Mouse (Mus musculus): ENCODE data around the gene Zdhhc11.

Gene Zdhhc11

DNA sequence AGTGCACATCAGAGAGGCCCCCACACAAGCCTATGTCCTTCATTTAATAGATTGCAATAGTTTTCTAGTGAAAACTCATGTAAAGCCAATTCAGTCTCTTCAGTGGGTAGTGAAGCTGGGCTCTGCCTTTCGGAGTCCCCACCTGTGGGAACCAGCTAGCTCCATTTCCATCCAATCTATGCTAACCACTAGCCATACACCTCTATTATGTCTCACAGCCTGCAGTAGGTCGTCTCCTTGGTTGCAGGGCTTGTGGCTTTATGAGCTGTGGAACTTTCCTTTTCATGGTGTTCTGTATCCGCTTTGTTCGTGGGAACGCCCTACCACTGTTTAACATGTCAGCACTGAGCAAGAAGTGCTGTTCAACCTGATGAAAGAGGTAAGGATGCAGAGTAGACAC is at the start of gene Zdhhc11:
Zdhhc11 (plus strand) TSS at position 301 of the 400 bp plus-strand sequence.
- ATAC-seq (ENCODE audit: low TSS enrichment) = no peak

DNA sequence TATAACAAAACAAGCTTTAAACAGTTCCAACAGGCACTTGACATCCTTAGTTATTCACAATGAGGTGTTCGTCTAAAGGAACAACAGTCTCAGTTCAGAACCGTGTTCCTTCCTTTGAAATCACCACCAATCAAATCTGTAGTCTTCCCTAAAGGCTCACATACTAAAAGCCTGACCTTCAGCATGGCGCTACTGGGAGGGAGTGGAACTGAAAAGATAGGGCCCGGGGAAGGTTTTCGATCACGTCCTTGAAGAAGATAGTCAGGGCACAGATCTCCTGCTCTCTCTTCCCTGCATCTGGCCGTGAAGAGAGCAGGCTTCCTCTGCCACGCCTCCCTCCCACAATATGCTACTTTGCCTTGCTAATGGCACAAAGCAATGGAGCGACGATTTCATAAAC is 31.4 kb upstream of the Zdhhc11 start:
- ATAC-seq (ENCODE audit: low TSS enrichment) = no peak

DNA sequence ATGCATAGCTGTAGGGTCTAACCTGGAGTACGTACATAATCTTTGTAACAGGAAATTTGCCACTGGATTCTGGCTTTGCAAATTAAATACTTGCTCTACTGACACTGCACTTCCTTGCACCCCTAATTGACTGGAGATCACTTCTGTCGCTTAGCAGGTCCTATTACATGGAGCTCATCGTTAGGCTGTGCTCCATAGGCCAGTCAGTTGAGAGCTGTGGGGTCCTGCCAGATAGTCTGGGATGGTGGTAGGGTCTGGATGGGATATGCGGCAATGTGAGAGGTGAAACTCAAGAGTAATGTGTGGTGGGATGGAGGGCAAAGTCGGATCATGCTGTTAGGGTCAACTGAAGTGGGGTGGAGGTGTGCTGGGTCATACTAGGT is 26.7 kb upstream of the Zdhhc11 start:
- no peak for ATAC-seq (ENCODE audit: low TSS enrichment)

DNA sequence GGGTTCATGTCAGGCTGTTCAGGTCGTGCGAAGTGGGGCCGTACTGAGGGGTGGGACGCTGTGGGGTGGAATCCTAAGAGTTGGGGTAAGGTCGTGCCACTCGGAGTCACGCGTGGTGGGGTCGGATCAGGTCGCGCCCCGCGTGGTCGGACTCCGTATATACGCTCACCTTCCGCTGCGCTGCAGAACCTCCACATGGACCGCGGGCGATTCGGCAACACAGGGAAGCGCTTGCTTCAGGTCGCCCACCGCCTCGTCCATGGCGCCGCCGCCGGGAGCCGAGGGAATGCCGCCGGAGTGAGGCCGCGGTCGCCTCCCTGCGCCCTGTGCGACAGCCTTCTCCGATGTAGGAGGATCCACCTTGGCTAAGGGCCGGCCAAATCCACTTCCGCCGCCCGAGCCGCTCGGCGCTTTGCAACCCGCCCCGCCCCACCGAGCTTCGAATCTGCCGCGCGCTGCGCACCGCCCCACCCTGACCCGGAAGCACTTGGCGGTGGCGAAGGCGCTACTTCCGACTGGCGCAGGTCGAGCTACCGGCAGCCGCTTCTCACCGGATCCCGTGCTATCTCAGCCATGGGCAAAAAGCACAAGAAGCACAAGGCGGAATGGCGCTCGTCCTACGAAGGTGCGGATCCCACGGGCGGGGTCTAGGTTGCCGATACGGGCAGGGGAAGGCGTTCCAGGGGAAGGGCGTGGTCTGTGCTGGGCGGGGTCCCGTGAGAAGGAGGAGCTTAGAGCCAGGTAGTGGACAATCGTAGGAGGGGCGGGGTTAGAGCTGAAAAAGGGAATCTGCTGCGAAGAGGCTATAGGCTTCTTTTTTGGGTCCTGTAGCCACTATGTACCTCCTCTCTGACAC is 26.1 kb upstream of the Zdhhc11 start, which contains the start of the genes Trip13 and Brd9:
Trip13 (minus strand) TSS at position 464 of the 856 bp plus-strand sequence.
Brd9 (plus strand) TSS at position 491 of the 856 bp plus-strand sequence.
- peak; percentile 90 for ATAC-seq (ENCODE audit: low TSS enrichment)

DNA sequence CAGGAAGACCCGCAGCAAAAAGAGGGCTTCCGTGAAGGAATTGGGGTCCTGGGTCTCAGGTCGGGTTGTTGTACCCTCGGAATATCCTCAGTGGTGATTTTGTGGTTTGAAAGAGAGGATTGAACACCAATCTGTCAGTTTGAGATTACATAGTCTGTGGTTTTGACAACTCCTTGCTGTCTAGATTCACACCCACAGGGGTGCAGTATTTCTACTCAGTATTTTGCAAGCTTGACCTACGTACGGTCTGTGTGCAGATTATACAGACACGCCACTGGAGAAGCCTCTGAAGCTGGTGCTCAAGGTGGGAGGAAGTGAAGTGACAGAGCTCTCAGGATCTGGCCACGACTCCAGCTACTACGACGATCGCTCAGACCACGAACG is 25.5 kb upstream of the Zdhhc11 start:
- peak; percentile 55 for ATAC-seq (ENCODE audit: low TSS enrichment)

DNA sequence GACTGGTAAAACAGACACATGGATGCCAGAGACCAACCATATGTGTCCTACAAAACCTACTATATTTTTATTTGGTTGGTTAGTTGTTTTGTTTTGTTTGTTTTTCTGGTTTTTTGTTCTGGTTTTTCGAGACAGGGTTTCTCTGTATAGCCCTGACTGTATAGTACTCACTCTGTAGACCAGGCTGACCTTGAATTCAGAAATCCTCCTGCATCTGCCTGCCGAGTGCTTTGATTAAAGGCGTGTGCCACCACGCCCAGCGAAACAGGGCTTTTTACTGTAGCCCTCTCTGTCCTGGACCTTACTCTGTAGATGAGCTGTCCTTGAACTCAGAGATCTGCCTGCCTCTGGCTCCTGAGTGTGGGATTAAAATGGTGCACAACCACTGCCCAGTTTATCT is 24.6 kb upstream of the Zdhhc11 start:
- no peak for ATAC-seq (ENCODE audit: low TSS enrichment)

DNA sequence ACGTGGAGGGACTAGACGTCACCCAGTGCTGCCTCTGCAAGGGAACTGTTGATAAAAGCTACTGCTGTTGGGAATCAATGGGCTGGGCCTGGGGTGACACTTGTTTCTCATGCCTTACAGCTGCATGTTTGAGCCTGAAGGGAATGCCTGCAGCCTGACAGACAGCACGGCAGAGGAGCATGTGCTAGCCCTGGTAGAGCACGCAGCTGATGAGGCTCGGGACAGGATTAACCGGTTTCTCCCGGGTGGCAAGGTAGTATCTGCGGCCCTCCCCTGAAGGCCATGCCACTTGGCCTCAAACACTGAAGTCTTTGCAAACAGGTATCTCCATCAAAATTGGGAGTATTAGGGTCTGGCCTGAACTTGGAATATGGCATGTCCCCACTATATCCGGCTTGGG is 19.0 kb upstream of the Zdhhc11 start:
- ATAC-seq (ENCODE audit: low TSS enrichment) = no peak

DNA sequence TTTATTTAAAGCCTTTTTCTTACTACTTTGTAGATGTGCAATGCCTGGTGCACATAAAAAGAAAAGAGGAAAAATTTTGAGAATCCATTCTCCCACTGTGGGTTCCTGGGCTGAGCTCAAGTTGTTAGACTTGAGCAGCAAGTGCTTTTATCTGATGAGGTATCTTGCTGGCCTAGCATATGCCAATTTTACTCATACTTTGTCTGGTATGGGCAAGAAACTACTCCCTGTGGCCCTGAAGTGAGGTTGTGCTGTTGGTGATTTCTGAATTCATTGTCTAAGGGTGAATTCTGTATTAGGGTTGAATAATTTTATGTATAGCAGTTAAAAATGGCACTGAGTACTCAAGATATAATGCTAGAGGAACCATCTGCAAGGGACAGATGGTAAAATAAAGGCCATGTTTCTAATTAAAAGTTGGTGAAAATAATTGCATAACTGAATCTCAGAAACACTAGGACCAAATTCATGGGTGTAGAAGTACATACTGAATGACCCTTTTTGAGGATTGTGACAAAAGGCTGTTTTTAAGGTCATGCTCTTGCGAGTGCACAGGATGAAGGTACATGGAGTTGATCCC is 10.0 kb upstream of the Zdhhc11 start:
- peak; percentile 61 for ATAC-seq (ENCODE audit: low TSS enrichment)

DNA sequence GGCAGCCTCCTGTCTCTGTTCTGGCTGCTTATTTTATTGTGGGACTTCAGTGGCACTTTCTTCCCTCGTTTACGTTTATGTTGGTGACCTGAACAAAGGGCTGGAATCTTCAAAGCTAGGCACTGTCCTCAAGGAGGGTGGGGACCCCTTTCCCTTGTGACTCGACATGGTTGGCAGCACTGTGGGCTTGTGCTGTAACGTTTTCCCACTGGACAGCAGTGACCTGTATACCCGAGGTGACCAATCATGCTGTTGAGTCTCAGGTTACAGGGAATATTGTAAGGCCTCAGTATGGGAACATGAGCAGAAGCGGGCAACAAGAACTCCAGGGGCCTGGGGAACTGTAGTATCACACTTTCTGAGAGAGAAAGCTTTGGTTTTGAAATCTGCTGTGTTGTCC is 9.0 kb upstream of the Zdhhc11 start:
- no peak for ATAC-seq (ENCODE audit: low TSS enrichment)

DNA sequence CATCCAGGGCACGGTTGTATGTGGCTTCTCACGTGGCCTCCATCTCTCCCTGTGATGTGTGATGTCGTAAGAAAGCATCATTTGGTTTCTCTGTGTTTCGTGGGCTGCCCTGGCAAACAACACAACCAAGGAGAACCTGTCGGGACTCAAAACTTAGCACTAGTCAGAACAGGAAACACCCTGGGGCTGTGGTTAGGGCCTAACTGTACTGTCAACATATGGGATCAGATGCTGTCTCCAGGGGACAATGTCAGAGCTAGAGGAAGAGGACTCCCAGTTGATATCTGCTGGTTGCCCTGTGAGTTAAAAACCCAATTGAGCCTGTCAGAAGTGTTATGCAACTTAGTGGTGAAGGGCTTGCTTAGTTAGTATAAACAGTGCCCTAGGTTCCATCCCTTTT is 8.1 kb upstream of the Zdhhc11 start:
- no peak for ATAC-seq (ENCODE audit: low TSS enrichment)

DNA sequence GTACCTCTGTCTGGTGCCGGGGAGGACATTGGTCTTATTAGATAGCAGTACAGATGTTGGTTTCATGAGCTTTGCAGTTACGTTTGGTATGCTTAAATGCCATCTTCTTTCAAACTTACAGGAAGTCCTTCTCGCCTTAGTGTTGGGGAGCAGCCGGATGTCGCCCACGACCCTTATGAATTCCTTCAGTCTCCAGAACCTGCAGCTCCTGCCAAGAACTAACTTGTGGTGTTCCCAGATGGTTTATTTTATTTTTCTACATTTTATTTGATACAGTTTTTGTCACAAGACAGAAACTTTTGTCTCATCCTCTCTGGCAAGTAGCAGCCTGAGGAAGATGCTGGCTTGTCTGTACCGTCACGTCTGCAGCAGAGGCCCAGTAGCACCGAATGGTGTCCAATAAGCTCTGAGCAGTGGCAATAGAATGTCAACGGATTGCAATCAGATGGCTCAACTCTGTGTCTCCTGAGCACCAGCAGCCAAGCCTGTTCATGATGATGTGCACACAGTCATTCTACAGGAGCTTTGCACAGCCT is 3.5 kb upstream of the Zdhhc11 start:
- ATAC-seq (ENCODE audit: low TSS enrichment) = peak; percentile 71

DNA sequence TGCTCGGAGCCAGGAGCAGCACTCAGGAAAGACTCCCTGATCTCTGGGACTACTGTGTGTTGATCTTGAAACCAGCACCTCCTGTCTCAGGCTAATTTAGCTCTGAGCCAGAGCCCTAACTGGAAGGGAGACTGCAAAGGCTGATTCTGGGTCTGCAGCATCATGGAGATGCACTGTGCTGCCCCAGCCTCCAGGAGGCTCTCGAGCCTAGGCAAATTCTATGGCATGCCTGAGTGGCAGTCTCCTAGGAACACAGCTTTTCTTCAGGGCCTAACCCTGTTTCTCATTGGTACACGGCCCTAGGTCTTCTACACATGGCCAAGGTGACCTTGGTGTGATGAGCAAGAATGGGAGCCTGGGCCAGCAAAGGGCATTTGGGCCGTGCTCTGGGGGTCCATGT is 2.5 kb upstream of the Zdhhc11 start:
- ATAC-seq (ENCODE audit: low TSS enrichment) = peak; percentile 77

DNA sequence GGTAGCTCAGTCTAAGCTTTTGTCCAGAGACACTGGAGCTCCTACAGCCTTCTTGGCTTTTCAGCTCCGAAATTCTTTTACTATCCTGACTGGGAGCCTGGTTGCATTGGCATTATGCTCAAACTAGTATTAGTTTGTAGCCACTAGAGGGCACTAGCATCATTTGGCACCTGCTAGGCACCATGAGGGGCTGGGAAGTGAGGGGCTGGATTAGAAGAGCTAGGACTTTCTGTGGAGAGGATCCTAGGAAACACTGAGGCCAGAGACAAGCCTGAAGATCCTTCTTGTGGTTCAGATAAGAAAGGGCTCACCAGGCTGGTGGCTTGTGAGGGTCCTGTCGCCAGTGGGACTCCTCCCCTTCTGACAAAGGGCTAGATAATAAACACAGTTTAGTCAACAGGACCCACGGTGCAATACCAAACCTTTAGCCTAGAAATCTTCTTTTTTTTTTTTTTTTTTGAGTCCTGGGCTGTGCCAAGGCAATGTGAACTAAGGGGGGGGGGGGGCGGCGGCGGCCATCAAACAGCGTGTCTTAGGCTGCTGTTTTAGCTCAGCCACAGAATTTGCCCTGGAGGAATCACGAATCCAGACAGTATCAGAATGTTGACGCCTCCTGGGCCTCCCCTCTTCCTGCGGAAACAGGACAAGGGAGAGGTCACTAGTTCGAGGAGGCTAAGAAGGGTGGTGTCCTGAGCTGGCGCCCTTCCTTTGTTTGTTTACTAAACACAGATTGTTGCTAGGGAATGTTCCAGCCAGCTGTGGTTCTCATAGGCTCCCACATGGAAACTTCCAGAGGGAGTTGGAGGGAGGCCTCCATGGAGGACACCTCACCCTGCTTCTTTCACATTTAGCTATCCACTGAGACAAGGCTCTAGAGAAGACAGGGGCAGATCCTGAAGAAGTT is 7.1 kb downstream of the Zdhhc11 start:
- peak; percentile 93 for ATAC-seq (ENCODE audit: low TSS enrichment)

DNA sequence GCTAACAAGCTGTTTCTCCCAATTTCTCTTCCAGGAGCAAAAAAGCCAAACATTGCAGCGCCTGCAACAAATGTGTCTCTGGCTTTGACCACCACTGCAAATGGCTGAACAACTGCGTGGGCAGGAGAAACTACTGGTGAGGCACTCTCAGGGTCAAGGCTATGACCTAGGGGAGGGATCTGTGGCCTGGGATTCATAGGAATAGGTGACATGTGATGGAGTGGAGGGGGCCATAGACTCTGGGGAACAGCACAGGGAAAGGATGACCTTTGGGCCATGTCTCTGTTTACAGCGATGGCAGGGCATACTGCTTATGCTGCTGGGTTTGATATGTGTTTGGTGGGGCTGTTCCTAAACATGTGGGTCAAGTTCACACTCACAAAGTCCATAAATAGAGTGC is 10.9 kb downstream of the Zdhhc11 start:
- no peak for ATAC-seq (ENCODE audit: low TSS enrichment)

DNA sequence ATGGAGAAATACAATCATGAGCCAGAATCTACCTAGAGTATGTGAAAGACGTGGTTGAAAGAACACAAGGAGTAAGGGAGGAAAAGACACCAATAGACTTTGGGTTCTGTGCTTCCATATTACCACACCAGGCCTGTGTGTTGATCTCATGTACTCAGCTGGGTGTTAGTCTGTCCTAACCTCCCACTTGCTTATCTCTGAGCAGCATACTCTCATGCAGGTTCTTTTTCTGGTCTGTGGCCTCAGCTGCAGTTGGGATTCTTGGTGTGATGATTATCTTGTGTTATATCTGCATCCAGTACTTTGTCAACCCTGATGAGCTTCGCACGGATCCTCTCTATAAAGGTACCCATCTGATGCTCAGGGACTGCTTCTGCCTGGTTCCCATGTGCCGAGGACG is 13.3 kb downstream of the Zdhhc11 start:
- ATAC-seq (ENCODE audit: low TSS enrichment) = no peak

DNA sequence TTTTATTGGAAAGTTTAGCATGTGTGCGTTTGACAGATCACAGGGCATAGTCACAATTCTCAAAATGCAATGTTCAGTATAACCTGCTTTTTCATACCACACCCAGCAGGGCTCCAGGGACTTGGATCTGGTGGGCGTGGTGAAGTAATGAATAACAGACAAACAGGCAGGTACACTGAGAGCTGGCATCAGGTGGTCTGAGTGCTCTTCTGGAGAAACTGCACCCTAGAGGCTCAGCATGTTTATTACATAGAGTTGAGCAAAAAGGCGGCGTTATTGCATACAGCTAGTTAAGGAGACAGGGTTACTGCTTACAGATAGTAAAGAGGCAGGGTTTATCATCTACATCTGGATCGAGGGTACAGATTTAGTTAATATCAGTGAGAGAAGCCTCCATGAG is 26.7 kb downstream of the Zdhhc11 start:
- no peak for ATAC-seq (ENCODE audit: low TSS enrichment)

DNA sequence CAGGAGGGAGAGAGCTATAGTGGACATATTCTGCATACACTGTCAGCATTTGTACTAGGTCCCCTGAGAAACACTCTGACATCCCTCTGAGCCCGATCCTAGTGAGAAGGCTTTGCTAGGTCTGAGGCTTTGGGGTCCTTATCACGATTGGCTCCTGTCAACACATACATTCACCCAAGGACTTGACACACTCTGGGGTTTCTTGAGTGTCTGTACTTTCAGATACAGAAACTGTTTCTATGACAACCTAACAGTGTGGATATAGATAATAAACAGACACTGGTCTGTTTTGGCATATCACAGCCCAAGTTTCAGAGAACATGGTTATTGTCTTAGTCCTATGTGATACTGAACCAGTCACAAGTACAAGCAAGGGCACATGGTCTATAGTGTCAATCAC is 27.1 kb downstream of the Zdhhc11 start:
- ATAC-seq (ENCODE audit: low TSS enrichment) = no peak

DNA sequence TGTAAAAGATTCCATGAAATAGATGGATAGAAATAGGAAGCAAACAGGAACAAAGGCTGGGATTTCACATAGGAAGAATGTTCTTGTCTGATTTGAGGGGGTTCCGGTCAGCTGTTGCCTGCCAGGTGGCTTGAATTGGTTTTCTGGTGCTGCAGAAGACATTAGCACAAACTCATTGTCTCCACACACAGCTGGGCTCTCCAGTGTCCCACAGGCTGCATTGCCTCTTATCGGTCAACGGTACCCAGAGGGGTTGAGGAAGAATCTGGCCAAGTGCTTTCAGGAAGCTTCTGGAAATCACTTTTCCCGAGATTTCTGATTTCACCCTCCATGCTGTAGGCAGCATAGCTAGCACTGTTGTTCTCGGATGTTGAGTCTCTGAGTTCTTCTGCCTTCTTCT is 27.6 kb downstream of the Zdhhc11 start:
- ATAC-seq (ENCODE audit: low TSS enrichment) = no peak

DNA sequence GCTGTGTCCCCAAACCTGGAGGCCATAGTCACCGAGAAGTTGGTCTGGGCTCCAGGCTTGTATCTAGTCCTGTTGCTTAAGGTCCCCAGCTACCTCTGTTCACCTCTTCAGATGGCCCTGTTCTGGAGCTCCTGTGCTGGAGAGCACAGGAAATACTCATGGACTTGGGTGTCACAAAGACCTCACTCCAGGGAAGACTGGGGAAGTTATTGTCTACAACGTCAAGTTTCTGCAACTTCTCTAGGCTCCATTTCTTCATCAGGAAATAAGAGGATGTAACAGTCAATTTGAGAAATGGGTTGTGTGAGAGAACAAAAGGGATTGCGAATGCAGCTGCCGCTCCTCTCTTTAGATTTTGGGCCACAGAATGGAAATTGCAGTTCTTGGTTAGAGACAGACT is 32.8 kb downstream of the Zdhhc11 start:
- ATAC-seq (ENCODE audit: low TSS enrichment) = no peak

DNA sequence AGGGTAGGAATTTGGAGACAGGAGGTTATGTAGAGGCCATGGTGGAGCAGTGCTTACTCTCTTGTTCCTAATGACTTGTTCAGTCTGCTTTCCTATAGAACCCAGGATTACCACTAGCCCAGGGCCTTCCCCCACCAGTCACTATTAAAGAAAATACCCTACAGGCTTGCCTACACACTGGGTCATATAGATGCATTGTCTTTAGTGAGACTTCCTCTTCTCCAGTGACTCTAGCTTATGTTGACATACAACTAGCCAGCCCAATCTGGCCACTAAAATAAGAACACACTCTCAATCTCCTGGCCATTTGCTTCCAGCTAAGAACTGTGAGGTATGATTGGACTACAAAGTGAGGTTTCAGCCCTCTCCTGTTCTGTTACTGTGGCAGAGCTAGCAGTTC is 36.9 kb downstream of the Zdhhc11 start:
- peak; percentile 18; the same call in 1 of the 2 replicates for ATAC-seq (ENCODE audit: low TSS enrichment)

DNA sequence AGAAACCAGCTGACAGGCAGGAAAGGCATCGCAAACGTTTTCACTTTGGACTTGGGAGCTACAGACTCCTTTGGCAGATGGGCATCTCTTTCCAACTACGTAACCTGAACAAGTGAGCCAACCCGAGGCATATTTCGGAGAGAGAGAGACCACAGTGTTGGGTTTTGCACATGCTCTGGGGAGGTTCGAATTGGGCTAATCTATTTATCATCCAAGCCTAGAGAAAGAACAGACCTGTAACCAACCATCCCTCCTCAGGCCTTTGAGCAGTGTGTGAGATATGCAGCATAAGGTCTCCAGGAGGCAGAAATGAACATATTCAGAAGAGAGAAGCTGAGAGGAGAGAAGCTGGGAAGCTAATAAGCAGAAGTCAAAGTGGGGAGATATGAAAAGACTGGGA is 37.3 kb downstream of the Zdhhc11 start:
- ATAC-seq (ENCODE audit: low TSS enrichment) = peak; percentile 87

DNA sequence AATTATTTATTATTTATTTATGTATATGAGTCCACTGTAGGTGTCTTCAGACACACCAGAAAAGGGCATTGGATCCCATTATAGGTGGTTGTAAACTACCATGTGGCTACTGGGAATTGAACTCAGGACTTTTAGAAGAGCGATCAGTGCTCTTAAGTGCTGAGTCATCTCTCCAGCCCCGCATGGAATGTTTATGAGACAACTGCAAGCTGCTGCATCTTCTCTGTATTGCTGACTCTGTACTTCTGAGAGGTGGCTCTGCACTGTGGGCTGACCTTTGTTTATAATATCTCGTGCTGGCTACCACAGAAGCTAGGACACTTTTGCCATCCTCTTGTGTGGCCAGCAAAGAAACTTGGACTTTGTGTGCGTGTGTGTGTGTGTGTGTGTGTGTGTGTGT is 37.8 kb downstream of the Zdhhc11 start:
- 0 out of 2 replicates have a peak, but pooled peaks have one; percentile 24 for ATAC-seq (ENCODE audit: low TSS enrichment)

Measured in frontal cortex, adult (tissue).